Mouse (Mus musculus): ENCODE data around the gene Carnmt1. TPM values are rescaled to one million over a fixed set of nuclear protein-coding genes. Genes with fewer than 3 reads are reported as not detected.

Carnmt1 gene
- polyA plus RNA-seq, 1 experiment from 2014 or later = 18.4 TPM

DNA sequence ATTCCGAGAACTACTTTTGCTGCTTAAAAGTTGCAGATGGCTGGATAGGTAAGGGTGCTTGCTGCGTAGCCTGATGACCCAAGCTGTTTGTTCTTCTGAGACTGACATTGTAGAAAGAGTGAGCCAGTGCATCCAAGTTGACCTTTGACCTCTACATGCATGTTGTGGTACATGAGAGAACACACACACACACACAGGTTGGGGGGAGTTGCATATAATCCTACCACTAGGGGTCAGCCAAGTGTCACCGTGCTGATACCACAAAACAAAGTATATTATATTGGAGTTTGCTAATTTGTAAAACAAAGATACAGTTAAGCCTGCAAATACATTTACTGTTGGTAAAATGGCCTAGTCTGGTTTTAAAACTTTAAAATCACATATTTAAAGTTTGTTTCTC lies 17.0 kb downstream of the Carnmt1 start:
- H3K9me3 ChIP-seq (ENCODE audit: control insufficient read depth, low read length) = no peaks in the 10 kb centered on the region
- ATAC-seq (ENCODE audit: low FRiP score, low TSS enrichment) = no peak
- WGBS = 65% methylated on average over 3 of the region's 3 CpGs
- DNase-seq (ENCODE audit: low spot score) = peak; percentile 47
- TF ChIP-seq CTCF (IDR thresholded peaks at IDR 0.05; ENCODE audit: low read depth) = peak; percentile 85
- TF ChIP-seq EP300 (optimal IDR thresholded peaks at IDR 0.05) = no peak
- no peak overlapping the region for H3K9ac ChIP-seq (ENCODE audit: low read length)
- H3K36me3 ChIP-seq (ENCODE audit: control insufficient read depth, insufficient read depth, low read length) = no peaks in the 10 kb centered on the region
- H3K27me3 ChIP-seq (ENCODE audit: control insufficient read depth, insufficient read depth, low read length) = no peaks in the 10 kb centered on the region
- no peak overlapping the region for H3K4me2 ChIP-seq (replicated peaks; ENCODE audit: low read depth)
- no peak overlapping the region for H3K4me3 ChIP-seq (ENCODE audit: low read depth, low read length)
- no peak overlapping the region for H3K27ac ChIP-seq (replicated peaks)
- H3K4me1 ChIP-seq (replicated peaks; ENCODE audit: control insufficient read depth, insufficient read depth) = no peaks in the 10 kb centered on the region

DNA sequence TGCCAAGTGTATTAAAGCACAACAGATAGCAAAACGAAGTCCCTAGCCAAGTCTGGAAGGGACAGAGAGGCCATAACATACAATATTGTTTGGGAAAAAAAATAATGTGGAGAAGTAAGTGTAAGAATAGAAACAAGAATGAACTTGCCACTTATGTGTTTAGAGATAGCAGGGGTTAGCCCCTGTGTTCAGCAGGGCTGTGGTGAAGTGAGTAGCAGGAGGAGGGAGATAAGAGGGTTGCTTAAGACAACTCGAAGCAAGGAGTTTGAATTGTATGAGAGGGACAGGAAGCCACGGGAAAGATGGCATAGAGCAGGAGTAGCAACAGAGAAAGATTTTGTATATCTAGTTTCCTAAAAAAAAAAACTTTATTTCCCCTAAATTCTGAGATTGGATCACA lies 21.6 kb downstream of the Carnmt1 start:
- H3K9ac ChIP-seq (ENCODE audit: low read length) = no peak overlapping the region
- no peak overlapping the region for H3K4me3 ChIP-seq (ENCODE audit: low read depth, low read length)
- no peaks in the 10 kb centered on the region for H3K27me3 ChIP-seq (ENCODE audit: control insufficient read depth, insufficient read depth, low read length)
- H3K27ac ChIP-seq (replicated peaks) = no peak overlapping the region
- no peak for TF ChIP-seq CTCF (IDR thresholded peaks at IDR 0.05; ENCODE audit: low read depth)
- TF ChIP-seq EP300 (optimal IDR thresholded peaks at IDR 0.05) = no peak
- ATAC-seq (ENCODE audit: low FRiP score, low TSS enrichment) = no peak
- no peaks in the 10 kb centered on the region for H3K36me3 ChIP-seq (ENCODE audit: control insufficient read depth, insufficient read depth, low read length)
- no peak for DNase-seq (ENCODE audit: low spot score)
- no peaks in the 10 kb centered on the region for H3K9me3 ChIP-seq (ENCODE audit: control insufficient read depth, low read length)
- no peaks in the 10 kb centered on the region for H3K4me1 ChIP-seq (replicated peaks; ENCODE audit: control insufficient read depth, insufficient read depth)
- 80% methylated on average over 3 of the region's 3 CpGs for WGBS
- H3K4me2 ChIP-seq (replicated peaks; ENCODE audit: low read depth) = no peak overlapping the region

DNA sequence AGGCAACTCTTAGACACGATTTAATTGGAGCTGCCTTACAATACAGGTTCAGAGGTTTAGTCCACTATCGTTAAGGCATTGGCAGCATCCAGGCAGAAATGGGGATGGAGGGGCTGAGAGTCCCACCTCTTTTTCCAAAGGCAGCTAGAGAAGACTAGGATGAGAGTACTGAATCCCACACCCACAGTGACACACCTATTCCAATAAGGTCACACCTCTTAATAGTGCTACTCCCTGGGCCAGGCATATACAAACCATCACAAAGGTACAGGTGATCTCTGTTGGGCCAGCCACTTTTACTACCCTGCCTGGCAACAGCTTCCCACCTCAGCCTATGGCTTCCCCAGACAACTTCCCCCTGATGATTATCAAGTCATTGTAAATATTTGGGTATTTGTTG lies 22.2 kb downstream of the Carnmt1 start:
- no peak overlapping the region for H3K4me3 ChIP-seq (ENCODE audit: low read depth, low read length)
- no peaks in the 10 kb centered on the region for H3K9me3 ChIP-seq (ENCODE audit: control insufficient read depth, low read length)
- no peak for DNase-seq (ENCODE audit: low spot score)
- no peaks in the 10 kb centered on the region for H3K27me3 ChIP-seq (ENCODE audit: control insufficient read depth, insufficient read depth, low read length)
- no peak for ATAC-seq (ENCODE audit: low FRiP score, low TSS enrichment)
- no peak overlapping the region for H3K27ac ChIP-seq (replicated peaks)
- H3K4me1 ChIP-seq (replicated peaks; ENCODE audit: control insufficient read depth, insufficient read depth) = no peaks in the 10 kb centered on the region
- no peak overlapping the region for H3K4me2 ChIP-seq (replicated peaks; ENCODE audit: low read depth)
- H3K36me3 ChIP-seq (ENCODE audit: control insufficient read depth, insufficient read depth, low read length) = no peaks in the 10 kb centered on the region; the same call in 1 of the 2 replicates
- 90% methylated on average over 2 of the region's 2 CpGs for WGBS
- no peak overlapping the region for H3K9ac ChIP-seq (ENCODE audit: low read length)
- no peak for TF ChIP-seq CTCF (IDR thresholded peaks at IDR 0.05; ENCODE audit: low read depth)
- no peak for TF ChIP-seq EP300 (optimal IDR thresholded peaks at IDR 0.05)

DNA sequence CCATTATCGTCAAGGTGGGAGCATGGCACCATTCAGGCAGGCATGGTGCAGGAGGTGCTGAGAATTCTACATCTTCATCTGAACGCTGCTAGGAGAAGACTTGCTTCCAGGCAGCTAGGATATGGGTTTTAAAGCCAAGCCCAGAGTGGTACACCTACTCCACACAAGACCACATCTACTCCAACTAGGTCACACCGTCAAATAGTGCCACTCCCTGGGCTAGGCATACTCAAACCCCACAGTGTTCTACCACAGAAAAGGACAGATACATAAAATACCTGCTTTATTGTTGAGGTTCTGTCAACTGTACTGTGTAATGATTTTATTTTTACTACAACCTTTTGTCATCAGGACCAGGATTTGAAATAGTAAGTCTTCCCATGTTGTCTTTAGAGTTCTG lies 24.6 kb downstream of the Carnmt1 start:
- Histone ChIP-seq H3K36me3 (ENCODE audit: control insufficient read depth, insufficient read depth, low read length) (no peaks in the 10 kb centered on the region; the same call in 1 of the 2 replicates), H3K27me3 (ENCODE audit: control insufficient read depth, insufficient read depth, low read length) (no peaks in the 10 kb centered on the region), H3K4me2 (replicated peaks; ENCODE audit: low read depth) (no peak overlapping the region), H3K4me1 (replicated peaks; ENCODE audit: control insufficient read depth, insufficient read depth) (no peaks in the 10 kb centered on the region), H3K9ac (ENCODE audit: low read length) (no peak overlapping the region), H3K27ac (replicated peaks) (no peak overlapping the region), H3K9me3 (ENCODE audit: control insufficient read depth, low read length) (no peaks in the 10 kb centered on the region), H3K4me3 (ENCODE audit: low read depth, low read length) (no peak overlapping the region)
- no peak for TF ChIP-seq CTCF (IDR thresholded peaks at IDR 0.05; ENCODE audit: low read depth)
- TF ChIP-seq EP300 (optimal IDR thresholded peaks at IDR 0.05) = no peak
- WGBS = 89% methylated on average over 3 of the region's 3 CpGs
- no peak for ATAC-seq (ENCODE audit: low FRiP score, low TSS enrichment)
- DNase-seq (ENCODE audit: low spot score) = no peak

DNA sequence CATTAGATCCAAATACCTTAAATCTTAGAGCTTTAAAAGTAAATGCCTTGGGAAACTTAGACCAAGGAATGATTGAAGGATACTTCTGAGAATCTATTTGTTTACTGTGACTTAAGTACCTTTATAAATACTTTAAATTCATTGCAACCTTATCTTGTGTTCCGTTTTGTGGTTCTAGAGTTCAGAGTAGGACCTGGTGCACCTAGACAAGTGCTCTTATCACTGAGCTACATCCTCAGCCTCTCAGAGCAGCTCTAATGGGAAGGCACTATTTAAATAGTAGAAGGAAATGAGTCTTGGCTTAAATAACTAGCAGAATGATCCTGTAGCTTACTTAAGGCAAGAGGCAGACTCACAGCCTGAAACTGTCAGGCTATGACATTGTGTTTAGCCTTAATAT lies 25.0 kb downstream of the Carnmt1 start:
- Histone ChIP-seq H3K4me3 (ENCODE audit: low read depth, low read length) (no peak overlapping the region), H3K27me3 (ENCODE audit: control insufficient read depth, insufficient read depth, low read length) (no peaks in the 10 kb centered on the region), H3K36me3 (ENCODE audit: control insufficient read depth, insufficient read depth, low read length) (no peaks in the 10 kb centered on the region; the same call in 1 of the 2 replicates), H3K4me1 (replicated peaks; ENCODE audit: control insufficient read depth, insufficient read depth) (no peaks in the 10 kb centered on the region), H3K27ac (replicated peaks) (no peak overlapping the region), H3K4me2 (replicated peaks; ENCODE audit: low read depth) (no peak overlapping the region), H3K9ac (ENCODE audit: low read length) (no peak overlapping the region), H3K9me3 (ENCODE audit: control insufficient read depth, low read length) (no peaks in the 10 kb centered on the region)
- DNase-seq (ENCODE audit: low spot score) = no peak
- no peak for ATAC-seq (ENCODE audit: low FRiP score, low TSS enrichment)
- WGBS = 40% methylated on average over 1 of the region's 1 CpGs
- TF ChIP-seq EP300 (optimal IDR thresholded peaks at IDR 0.05) (no peak), CTCF (IDR thresholded peaks at IDR 0.05; ENCODE audit: low read depth) (no peak)

DNA sequence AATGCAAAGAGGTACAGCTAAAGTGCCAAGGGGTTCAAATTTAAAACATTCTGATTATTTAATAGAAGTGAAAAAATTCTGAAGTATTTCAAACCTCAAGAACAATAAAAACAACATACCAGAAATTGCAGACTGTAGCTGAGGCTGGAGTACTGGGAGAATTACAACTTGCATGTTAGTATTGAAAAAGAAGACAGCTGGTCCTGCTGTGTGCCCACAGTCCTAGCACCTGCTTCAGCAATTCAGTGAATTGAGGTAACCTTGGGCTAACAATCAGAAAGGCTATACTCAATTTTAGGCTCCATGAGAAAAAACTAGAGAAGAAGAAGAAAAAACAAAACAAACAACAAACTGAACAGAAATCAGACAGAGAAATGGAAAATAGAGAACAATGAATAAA lies 37.5 kb downstream of the Carnmt1 start:
- Histone ChIP-seq H3K36me3 (ENCODE audit: control insufficient read depth, insufficient read depth, low read length) (no peaks in the 10 kb centered on the region), H3K9me3 (ENCODE audit: control insufficient read depth, low read length) (no peaks in the 10 kb centered on the region), H3K27me3 (ENCODE audit: control insufficient read depth, insufficient read depth, low read length) (no peaks in the 10 kb centered on the region), H3K4me2 (replicated peaks; ENCODE audit: low read depth) (no peak overlapping the region), H3K4me1 (replicated peaks; ENCODE audit: control insufficient read depth, insufficient read depth) (no peaks in the 10 kb centered on the region), H3K9ac (ENCODE audit: low read length) (no peak overlapping the region), H3K27ac (replicated peaks) (no peak overlapping the region), H3K4me3 (ENCODE audit: low read depth, low read length) (no peak overlapping the region)
- no peak for ATAC-seq (ENCODE audit: low FRiP score, low TSS enrichment)
- DNase-seq (ENCODE audit: low spot score) = no peak
- TF ChIP-seq CTCF (IDR thresholded peaks at IDR 0.05; ENCODE audit: low read depth) = no peak
- TF ChIP-seq EP300 (optimal IDR thresholded peaks at IDR 0.05) = no peak
